Mouse (Mus musculus) adrenal gland, postnatal 4 days (tissue): ENCODE measurements around the gene Padi2. TPM values are rescaled to one million over a fixed set of nuclear protein-coding genes. Genes with fewer than 3 reads are reported as not detected.

Experiments
- DNase-seq, 2 experiments: peaks; one replicate each; pipeline ENCODE4 v3.0.0; 2021 to 2022; ENCODE audit warnings: low spot score in 2 of 2, mixed read lengths in 2 of 2
- long read RNA-seq, 2 experiments: library from polyadenylated mRNA; stranded (forward); transcript quantifications; one replicate each; pipeline ENCODE4 v2.0.0; 2021
- total RNA-seq, 2 experiments: library from RNA; stranded (reverse); gene quantifications; 2 replicates each; pipeline ENCODE4 v1.2.3; 2021

Gene Padi2
- 1 to 10 TPM; 6.7 to 9.5 TPM for total RNA-seq
- long read RNA-seq, experiment 1, full-length matches to known transcripts: 1 of 3 reads
- long read RNA-seq, experiment 1, partial matches to known transcripts: 0 of 3 reads
- long read RNA-seq, experiment 1, other reads (novel, unspliced or antisense): 2 of 3 reads
- long read RNA-seq, experiment 2, partial matches to known transcripts: 1 of 2 reads
- long read RNA-seq, experiment 2, other reads (novel, unspliced or antisense): 1 of 2 reads

DNA sequence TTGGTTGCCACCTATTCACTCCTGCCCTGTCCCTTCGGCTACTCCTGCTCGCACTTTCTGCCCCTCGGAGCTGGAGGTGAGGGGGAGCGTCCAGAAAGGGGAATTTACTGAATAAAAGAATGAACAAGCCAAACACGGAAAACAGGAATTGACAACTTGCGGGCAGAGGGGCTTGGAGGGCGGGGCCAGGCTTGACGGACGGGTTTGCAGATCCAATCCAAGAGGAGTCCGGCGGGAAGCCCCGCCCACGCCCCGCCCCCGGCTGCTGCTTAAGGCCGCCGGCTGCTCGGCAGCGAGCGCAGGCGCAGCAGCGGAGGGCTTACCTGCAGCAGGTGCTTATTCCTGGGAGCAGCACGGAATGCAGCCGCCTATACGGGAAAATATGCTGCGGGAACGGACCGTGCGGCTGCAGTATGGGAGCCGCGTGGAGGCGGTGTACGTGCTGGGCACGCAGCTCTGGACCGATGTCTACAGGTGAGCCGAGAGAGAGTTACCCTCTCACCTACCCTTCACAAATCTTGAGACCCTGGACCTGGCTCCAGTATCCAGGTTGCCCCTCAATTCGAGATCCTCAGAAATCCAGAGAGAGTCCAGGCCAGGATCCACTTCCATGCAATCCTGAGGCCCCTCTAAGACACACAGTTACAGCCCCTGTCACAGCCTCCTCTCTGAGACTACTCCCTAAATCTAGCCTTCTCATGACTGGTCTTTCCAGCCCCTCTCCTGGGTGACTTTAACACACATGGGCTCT is at the start of gene Padi2:
TSS of gene Padi2 (plus strand) at position 269 of the 751 bp plus-strand sequence.
- no peak for DNase-seq

- no peak for DNase-seq
These were observed 49.1 kb upstream of the Padi2 start for GRCm38 (mm10) chr4:140857041-140857440.

DNA sequence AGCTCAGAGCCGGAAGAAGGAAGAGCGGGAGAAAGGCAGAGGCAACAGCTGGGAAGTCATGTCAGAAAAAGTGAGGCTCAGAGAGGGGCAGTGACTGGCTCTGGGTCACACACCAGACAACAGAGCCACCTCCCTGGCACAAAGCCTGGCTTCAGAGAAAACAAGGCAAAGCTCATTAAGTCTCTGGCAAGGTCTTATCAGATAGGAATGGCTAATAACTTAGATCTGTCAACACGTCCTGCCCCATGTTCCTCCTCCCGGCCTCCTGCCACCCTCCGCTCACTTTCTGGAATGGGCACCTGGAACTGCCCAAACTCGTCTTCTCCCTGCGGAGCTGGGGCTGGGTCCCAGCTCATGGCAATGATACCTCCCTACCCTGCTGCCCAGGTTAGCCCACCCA is 48.3 kb upstream of the Padi2 start:
- no peak for DNase-seq

- DNase-seq: no peak
These were observed 46.9 kb upstream of the Padi2 start for GRCm38 (mm10) chr4:140859291-140859690.

DNA sequence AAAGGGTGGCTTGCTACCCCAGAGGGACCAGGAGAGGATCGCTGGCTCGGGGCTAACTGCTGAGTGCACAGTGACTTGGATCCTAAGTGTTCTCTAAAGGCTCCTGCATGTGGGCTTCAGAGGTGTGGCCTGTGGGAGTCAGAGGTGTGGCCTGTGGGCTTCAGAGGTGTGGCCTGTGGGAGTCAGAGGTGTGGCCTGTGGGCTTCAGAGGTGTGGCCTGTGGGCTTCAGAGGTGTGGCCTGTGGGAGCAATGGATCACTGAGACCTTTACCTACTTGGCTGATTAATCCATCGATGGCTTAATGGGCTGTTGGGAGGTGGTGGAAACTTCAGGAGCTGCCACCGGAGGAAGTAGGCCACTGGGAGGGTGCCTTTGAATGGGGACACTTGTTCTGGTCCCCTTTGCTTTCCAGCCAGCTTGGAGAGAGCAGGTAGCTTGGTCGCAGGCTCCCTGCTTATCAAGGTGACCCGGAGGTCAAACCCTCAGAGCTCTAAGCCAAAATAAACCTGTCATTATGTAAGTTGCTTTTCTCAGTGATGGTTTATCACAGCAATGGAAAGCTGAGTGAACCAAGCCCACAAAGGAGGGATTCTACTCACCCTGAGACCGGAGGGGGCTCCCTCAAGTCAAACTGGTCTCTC is 45.9 kb upstream of the Padi2 start:
- no peak for DNase-seq

GRCm38 (mm10) chr4:140860767-140861147 is 45.4 kb upstream of the Padi2 start:
- no peak for DNase-seq

DNA sequence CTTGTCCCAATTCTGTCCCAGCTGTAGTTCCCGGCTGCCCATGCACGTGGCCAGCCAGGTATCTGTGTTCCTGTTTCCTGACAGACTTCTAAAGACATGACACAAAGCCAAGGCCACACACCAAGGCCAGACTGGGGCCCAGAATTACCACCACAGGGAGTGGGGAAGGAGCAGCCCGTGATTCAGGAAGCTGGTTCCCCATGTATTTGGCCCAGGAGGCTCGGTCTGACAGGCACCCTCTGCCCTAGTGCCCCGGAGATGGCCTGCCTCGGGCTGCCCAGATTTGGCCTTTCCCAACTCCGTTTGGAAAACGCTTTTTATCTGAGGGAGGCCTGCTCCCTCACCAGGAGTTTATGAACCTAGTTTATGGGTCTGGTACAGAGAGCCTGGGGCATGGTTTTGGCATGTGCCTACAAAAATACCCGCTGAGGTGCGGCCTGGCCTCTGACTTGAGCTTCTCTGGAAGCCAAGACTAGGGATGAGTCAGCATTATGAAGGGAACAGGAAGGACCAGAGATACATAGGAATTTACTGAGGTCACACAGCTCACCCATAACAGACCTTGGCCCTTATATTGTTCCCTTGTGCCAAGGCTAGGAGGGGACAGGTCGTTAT is 44.0 kb upstream of the Padi2 start:
- DNase-seq: no peak

DNA sequence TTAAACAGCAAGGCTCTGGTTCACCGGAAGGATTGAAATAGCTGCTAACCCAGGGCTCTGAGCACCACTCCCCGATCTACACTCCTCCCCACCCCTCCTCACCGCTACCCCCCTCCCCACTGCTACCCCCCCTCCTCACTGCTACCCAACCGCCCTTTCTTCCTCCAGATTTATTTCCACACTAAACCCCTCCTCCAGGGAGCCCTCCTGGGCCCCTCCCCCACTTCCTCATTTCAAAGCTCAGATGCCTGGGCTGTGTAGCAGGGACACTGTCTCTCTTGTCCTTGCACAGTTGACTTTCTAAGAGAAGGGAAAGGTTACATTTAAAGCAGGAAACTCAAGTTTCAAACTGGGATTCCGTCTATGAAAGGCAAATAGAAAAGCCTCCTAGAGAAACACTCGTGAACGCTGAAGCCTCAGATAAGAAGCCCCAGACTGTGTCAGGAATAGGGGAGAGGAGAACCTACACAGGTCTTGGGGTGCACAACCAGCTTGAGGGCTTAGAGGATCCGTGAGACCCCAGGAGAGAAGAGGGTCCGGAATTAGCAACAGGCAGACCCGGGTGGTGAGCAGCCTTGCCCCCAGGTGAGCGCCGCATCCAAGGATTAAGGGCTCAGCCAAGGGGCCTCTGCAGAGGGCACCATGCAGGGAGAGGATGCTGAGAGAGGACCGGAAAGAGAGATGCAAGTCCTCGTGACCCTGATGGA is 37.5 kb upstream of the Padi2 start:
- no peak for DNase-seq

GRCm38 (mm10) chr4:140869945-140870344 is 36.2 kb upstream of the Padi2 start:
- no peak for DNase-seq

GRCm38 (mm10) chr4:140870876-140871275 is 35.3 kb upstream of the Padi2 start:
- no peak for DNase-seq

DNA sequence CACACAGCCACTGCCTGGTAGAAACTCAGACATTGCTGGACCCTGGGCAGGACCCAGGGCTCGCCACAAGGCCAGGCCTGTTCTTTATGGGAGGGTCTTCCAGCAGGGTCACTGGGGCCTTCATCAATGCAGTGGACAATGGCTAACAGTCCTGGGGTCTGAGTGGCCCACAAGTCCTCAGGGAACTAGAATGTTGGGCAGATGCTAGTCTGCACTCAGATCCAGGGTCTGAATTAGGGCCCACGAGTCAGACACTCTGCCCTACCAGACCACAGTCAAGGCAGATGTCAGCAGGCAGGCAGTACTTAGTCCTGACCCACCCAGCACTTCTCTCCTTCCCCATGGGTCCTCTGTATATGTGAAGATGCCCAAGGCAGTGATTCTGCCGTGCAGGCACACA is 34.8 kb upstream of the Padi2 start:
- no peak for DNase-seq

GRCm38 (mm10) chr4:140871851-140872685 is 34.1 kb upstream of the Padi2 start:
- no peak for DNase-seq

DNA sequence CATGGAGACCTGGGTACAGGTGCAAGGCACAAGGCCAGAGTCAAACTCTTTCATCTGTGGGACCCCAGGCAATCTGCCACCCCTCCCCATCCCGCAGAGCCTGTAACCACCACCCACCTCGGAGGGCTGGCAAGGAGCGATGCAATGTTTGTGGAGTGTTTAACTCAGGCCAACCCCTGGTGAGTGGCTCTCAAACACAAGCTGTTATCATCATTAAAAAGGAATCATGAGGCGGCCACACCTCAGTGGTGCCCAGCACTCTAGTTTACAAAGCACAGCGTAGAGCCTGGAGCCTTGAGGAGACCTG is 33.5 kb upstream of the Padi2 start:
- DNase-seq: no peak

GRCm38 (mm10) chr4:140873011-140873410 is 33.1 kb upstream of the Padi2 start:
- DNase-seq: no peak

DNA sequence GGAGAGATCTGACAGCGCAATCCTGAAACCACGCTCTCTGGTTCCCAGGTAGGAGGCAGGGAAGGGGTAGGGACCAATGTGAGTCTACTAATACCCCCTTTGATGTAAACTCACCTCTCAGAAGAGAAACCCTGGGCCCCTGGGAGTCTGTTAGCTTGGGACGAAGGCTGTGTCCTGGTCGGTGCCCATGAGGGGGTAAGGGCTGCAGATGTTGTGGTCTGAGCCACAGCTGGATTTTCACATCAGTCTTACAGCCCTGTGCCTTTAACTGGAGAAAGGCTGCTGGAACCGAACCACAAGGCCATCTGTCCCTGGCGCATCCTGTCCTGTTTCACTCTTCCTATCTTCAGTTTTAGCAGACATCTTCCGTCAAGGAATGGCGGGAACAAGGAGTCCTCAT is 30.0 kb upstream of the Padi2 start:
- no peak for DNase-seq

DNA sequence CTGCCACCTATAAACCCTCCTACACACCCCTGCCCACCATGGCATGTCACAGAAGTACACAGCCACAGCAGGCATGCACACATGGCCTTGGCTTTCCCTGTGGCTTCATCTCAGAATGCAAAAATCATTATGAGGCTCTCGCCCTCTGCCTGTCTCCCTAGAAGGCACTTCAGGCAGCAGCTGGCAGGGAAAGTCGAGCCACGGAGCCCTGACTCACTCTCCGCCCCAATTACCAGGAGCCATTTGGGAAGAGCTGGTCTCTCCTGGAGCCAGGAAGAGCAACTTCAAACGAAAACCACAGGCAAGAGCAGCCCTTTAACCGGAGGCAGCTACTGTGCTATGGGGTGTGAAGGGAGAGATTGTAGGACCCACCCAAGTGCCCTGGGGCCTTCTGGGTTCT is 29.5 kb upstream of the Padi2 start:
- no peak for DNase-seq

GRCm38 (mm10) chr4:140877441-140877840 is 28.7 kb upstream of the Padi2 start:
- no peak for DNase-seq

GRCm38 (mm10) chr4:140878655-140879054 is 27.5 kb upstream of the Padi2 start:
- no peak for DNase-seq

- DNase-seq: no peak
These were observed 27.0 kb upstream of the Padi2 start for GRCm38 (mm10) chr4:140879116-140879515.

GRCm38 (mm10) chr4:140879739-140880138 is 26.4 kb upstream of the Padi2 start:
- DNase-seq: no peak

- no peak for DNase-seq
These were observed 25.9 kb upstream of the Padi2 start for GRCm38 (mm10) chr4:140880207-140880606.
